Mouse (Mus musculus) kidney, embryonic 14.5 days (tissue): ENCODE results near the gene Catsperg1. TPM values are rescaled to one million over a fixed set of nuclear protein-coding genes. Genes with fewer than 3 reads are reported as not detected.
A peak's percentile ranks its signal among the peaks of the same experiment; 100 is the strongest.
"Not testable (repeated sequence)": the region's sequence is repeated elsewhere in the genome, so short reads cannot be mapped to it uniquely, and the experiment has no call there.

ENCODE experiments used
- ATAC-seq: fragments of 200-750 bp; cut with Nextera tagmentation; 2 replicates; pipeline ENCODE4 v1.8.0; 2017; ENCODE audit warnings: moderate number of reproducible peaks, mild to moderate bottlenecking, moderate TSS enrichment, moderate library complexity; ENCODE audit not compliant: low FRiP score, low TSS enrichment
- H3K27ac ChIP-seq: fragments of 300-500 bp; sonication (generic); 2 replicates; pipeline ENCODE4 v1.5.1; 2014; ENCODE audit warnings: low read depth, mild to moderate bottlenecking, low read length, moderate library complexity, mixed read lengths
- H3K27me3 ChIP-seq: fragments of 300-500 bp; sonication (generic); 2 replicates; pipeline ENCODE4 v1.6.1; 2014; ENCODE audit warnings: mild to moderate bottlenecking, low read length; ENCODE audit not compliant: control insufficient read depth, insufficient read depth
- H3K36me3 ChIP-seq: fragments of 300-500 bp; sonication (generic); 2 replicates; pipeline ENCODE4 v1.6.1; 2014; ENCODE audit warnings: low read length, mixed read lengths; ENCODE audit not compliant: control insufficient read depth, insufficient read depth
- H3K4me1 ChIP-seq: fragments of 300-500 bp; sonication (generic); 2 replicates; pipeline ENCODE4 v1.6.1; 2014; ENCODE audit warnings: low read length, mixed read lengths; ENCODE audit not compliant: control insufficient read depth, insufficient read depth
- H3K4me2 ChIP-seq: fragments of 300-500 bp; sonication (generic); replicated peaks from 2 replicates; pipeline ENCODE4 v1.6.1; 2014; ENCODE audit warnings: low read depth, mild to moderate bottlenecking, low read length
- H3K4me3 ChIP-seq: fragments of 300-500 bp; sonication (generic); 2 replicates; pipeline ENCODE4 v1.5.1; 2014; ENCODE audit warnings: mild to moderate bottlenecking, low read length
- H3K9ac ChIP-seq: fragments of 300-500 bp; sonication (generic); 2 replicates; pipeline ENCODE4 v1.6.1; 2014; ENCODE audit warnings: low read depth, mild to moderate bottlenecking, low read length, moderate library complexity
- H3K9me3 ChIP-seq: fragments of 300-500 bp; sonication (generic); 2 replicates; pipeline ENCODE4 v1.6.1; 2016; ENCODE audit warnings: low read length; ENCODE audit not compliant: control insufficient read depth
- WGBS: fragments of 180-500 bp; shearing (Covaris S2); extraction: QIAGEN DNeasy Blood & Tissue Kit; methylation state at CpG from one replicate; pipeline ENCODE4 v1.1.7; 2014; 5-methylcytosine and 5-hydroxymethylcytosine counted together
- polyA plus RNA-seq: library from polyadenylated mRNA; unstranded; fragments of >200 nt; fragmentation: Nextera tagmentation; extraction: Ambion mirVana; gene quantifications from 2 replicates; pipeline ENCODE4 v1.2.1, GENCODE M21; 2014

Gene Catsperg1
- polyA plus RNA-seq, 1 experiment from 2014 or later, result 0.97 TPM

DNA sequence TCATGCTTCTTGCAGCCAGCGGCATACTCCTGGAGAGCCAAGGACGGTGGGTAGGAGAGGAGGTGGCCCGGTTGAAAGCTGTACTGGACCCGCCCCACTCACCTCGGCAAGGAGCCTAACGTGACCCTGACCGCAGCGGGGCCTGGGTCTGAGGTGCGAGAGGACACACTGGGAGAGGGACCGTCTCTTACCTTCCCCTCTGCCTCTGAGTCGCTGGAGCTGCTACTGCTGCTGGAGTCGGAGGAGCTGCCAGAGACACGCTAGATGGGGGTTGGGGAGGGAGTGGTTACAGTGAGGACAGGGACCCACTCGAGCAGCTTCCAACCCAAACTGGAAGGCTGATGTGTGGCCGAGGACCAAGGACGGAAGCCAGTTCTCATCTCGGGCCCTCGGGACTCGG, 33.9 kb upstream of the Catsperg1 start:
- Histone ChIP-seq H3K27ac (no peak overlapping the region), H3K4me2 (peak overlapping the region; percentile 59), H3K4me3 (peak overlapping the region; percentile 28), H3K36me3 (peaks cover 19% of the 10 kb centered on the region; the same call in 1 of the 2 replicates), H3K9ac (peak overlapping the region; percentile 48; the same call in 1 of the 2 replicates), H3K27me3 (peaks cover 5% of the 10 kb centered on the region; the same call in 1 of the 2 replicates), H3K4me1 (peaks cover 16% of the 10 kb centered on the region), H3K9me3 (no peaks in the 10 kb centered on the region)
- peak; percentile 18; the same call in 1 of the 2 replicates for ATAC-seq
- WGBS, result 12% methylated on average over 19 of the region's 19 CpGs

GRCm38 (mm10) chr7:29247314-29247700, 33.5 kb upstream of the Catsperg1 start:
- peaks cover 16% of the 10 kb centered on the region for H3K4me1 ChIP-seq
- peaks cover 19% of the 10 kb centered on the region; the same call in 1 of the 2 replicates for H3K36me3 ChIP-seq
- peak overlapping the region; percentile 28 for H3K4me3 ChIP-seq
- peak overlapping the region; percentile 48; the same call in 1 of the 2 replicates for H3K9ac ChIP-seq
- no peak overlapping the region for H3K27ac ChIP-seq
- 26% methylated on average over 16 of the region's 16 CpGs for WGBS
- peaks cover 5% of the 10 kb centered on the region; the same call in 1 of the 2 replicates for H3K27me3 ChIP-seq
- peak overlapping the region; percentile 59 for H3K4me2 ChIP-seq
- ATAC-seq, result no peak
- H3K9me3 ChIP-seq, result no peaks in the 10 kb centered on the region

GRCm38 (mm10) chr7:29246619-29247313, 32.9 kb upstream of the Catsperg1 start:
- peaks cover 5% of the 10 kb centered on the region; the same call in 1 of the 2 replicates for H3K27me3 ChIP-seq
- no peak overlapping the region for H3K27ac ChIP-seq
- 82% methylated on average over 21 of the region's 21 CpGs for WGBS
- H3K4me3 ChIP-seq, result no peak overlapping the region
- peaks cover 19% of the 10 kb centered on the region; the same call in 1 of the 2 replicates for H3K36me3 ChIP-seq
- H3K9me3 ChIP-seq, result no peaks in the 10 kb centered on the region
- ATAC-seq, result no peak
- no peak overlapping the region for H3K4me2 ChIP-seq
- H3K9ac ChIP-seq, result no peak overlapping the region
- peaks cover 16% of the 10 kb centered on the region for H3K4me1 ChIP-seq

- Histone ChIP-seq H3K9ac (no peak overlapping the region), H3K27me3 (peaks cover 5% of the 10 kb centered on the region; the same call in 1 of the 2 replicates), H3K27ac (no peak overlapping the region), H3K4me1 (peaks cover 16% of the 10 kb centered on the region), H3K9me3 (no peaks in the 10 kb centered on the region), H3K4me3 (no peak overlapping the region), H3K4me2 (no peak overlapping the region), H3K36me3 (peaks cover 19% of the 10 kb centered on the region; the same call in 1 of the 2 replicates)
- WGBS, result 92% methylated on average over 5 of the region's 5 CpGs
- ATAC-seq, result no peak
Observed at GRCm38 (mm10) chr7:29246015-29246414, 32.2 kb upstream of the Catsperg1 start.

- H3K27ac ChIP-seq, result no peak overlapping the region
- H3K27me3 ChIP-seq, result peaks cover 5% of the 10 kb centered on the region; the same call in 1 of the 2 replicates
- peaks cover 16% of the 10 kb centered on the region for H3K4me1 ChIP-seq
- H3K4me3 ChIP-seq, result no peak overlapping the region
- H3K36me3 ChIP-seq, result peaks cover 19% of the 10 kb centered on the region; the same call in 1 of the 2 replicates
- H3K9me3 ChIP-seq, result no peaks in the 10 kb centered on the region
- no peak for ATAC-seq
- no peak overlapping the region for H3K4me2 ChIP-seq
- H3K9ac ChIP-seq, result no peak overlapping the region
- WGBS, result 86% methylated on average over 7 of the region's 7 CpGs
Observed at GRCm38 (mm10) chr7:29244732-29245416, 31.0 kb upstream of the Catsperg1 start.

GRCm38 (mm10) chr7:29238019-29238967, 24.5 kb upstream of the Catsperg1 start, which contains the start of gene Yif1b:
Yif1b (plus strand) TSS chr7:29238329.
- Histone ChIP-seq H3K27ac (peak within 1 kb of the TSS; percentile 88), H3K27me3 (no peaks in the 10 kb centered on the region), H3K36me3 (no peaks in the 10 kb centered on the region), H3K9me3 (no peaks in the 10 kb centered on the region), H3K4me3 (peak within 1 kb of the TSS; percentile 71), H3K9ac (peak within 1 kb of the TSS; percentile 68), H3K4me1 (peaks cover 8% of the 10 kb centered on the region; the same call in 1 of the 2 replicates), H3K4me2 (peak within 1 kb of the TSS; percentile 69)
- peak; percentile 97 for ATAC-seq
- under 1% methylated on average over 60 of the region's 60 CpGs for WGBS

DNA sequence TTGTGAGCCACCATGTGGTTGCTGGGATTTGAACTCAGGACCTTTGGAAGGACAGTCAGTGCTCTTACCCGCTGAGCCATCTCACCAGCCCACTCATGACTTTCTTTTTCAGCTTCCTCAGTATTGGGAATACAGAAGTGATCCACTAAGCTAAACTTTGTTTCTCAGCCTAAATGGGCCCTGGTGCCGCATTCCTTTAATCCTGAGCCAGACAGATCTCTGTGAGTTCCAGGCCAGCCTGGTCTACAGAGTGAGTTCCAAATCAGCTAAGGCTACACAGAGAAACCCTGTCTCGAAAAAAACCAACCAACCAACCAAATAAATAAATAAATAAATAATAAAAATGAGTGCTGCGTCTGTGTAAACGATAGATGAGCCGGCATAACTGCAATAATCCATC, 23.8 kb upstream of the Catsperg1 start:
- not testable (repeated sequence) for H3K36me3 ChIP-seq, H3K27me3 ChIP-seq, H3K4me1 ChIP-seq, H3K9me3 ChIP-seq
- Histone ChIP-seq H3K9ac (peak overlapping the region; percentile 50; the same call in 1 of the 2 replicates), H3K4me2 (peak overlapping the region; percentile 42), H3K4me3 (peak overlapping the region; percentile 71), H3K27ac (peak overlapping the region; percentile 88)
- 27% methylated on average over 6 of the region's 6 CpGs for WGBS
- ATAC-seq, result 0 out of 2 replicates have a peak, but pooled peaks have one; percentile 11

DNA sequence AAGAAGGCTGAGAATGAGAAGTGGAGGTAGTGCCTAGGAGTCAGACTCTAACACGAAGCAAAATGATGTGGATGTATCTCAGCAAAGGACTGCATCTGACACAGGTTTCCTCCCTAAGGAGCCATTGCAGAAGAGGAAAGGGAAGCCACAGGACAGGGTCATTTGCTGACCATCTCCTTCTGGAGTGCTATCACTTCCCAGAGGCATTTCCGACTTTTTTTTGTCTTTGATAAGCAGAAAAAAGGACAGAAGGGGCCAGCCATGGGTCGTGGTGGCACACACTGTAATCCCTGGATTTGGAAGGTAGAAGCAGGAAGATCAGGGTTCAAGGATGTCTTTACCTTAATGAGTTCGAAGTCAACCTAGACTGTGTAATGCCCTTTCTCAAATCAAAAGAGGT, 22.8 kb upstream of the Catsperg1 start:
- Histone ChIP-seq H3K9me3 (no peaks in the 10 kb centered on the region), H3K27me3 (peaks cover 14% of the 10 kb centered on the region), H3K27ac (no peak overlapping the region), H3K4me3 (no peak overlapping the region), H3K4me2 (no peak overlapping the region), H3K4me1 (peaks cover 18% of the 10 kb centered on the region; the same call in 1 of the 2 replicates), H3K36me3 (no peaks in the 10 kb centered on the region), H3K9ac (no peak overlapping the region)
- no peak for ATAC-seq
- 89% methylated on average over 4 of the region's 4 CpGs for WGBS
